Mouse (Mus musculus) heart, embryonic 15.5 days (tissue): ENCODE data around the gene Saysd1. TPM values are rescaled to one million over a fixed set of nuclear protein-coding genes. Genes with fewer than 3 reads are reported as not detected.

Experiments used
- ATAC-seq: fragments of 200-750 bp; cut with Nextera tagmentation; replicated peaks from 2 replicates; pipeline ENCODE4 v1.8.0; 2017; ENCODE audit warnings: low read depth, moderate TSS enrichment; ENCODE audit not compliant: insufficient number of reproducible peaks, insufficient read depth, low FRiP score
- H3K27ac ChIP-seq: fragments of 300-500 bp; sonication (generic); 2 replicates; pipeline ENCODE4 v1.5.1; 2015; ENCODE audit warnings: mild to moderate bottlenecking, inconsistent platforms
- H3K27me3 ChIP-seq: fragments of 300-500 bp; sonication (generic); 2 replicates; pipeline ENCODE4 v1.6.1; 2015; ENCODE audit warnings: inconsistent platforms
- H3K36me3 ChIP-seq: fragments of 300-500 bp; sonication (generic); 2 replicates; pipeline ENCODE4 v1.6.1; 2015; ENCODE audit warnings: mild to moderate bottlenecking, inconsistent platforms
- H3K4me1 ChIP-seq: fragments of 300-500 bp; sonication (generic); replicated peaks from 2 replicates; pipeline ENCODE4 v1.6.1; 2015; ENCODE audit warnings: inconsistent platforms
- H3K4me2 ChIP-seq: fragments of 300-500 bp; sonication (generic); 2 replicates; pipeline ENCODE4 v1.6.1; 2015; ENCODE audit warnings: inconsistent platforms, mild to moderate bottlenecking, moderate library complexity
- H3K4me3 ChIP-seq: fragments of 300-500 bp; sonication (generic); 2 replicates; pipeline ENCODE4 v1.5.1; 2015; ENCODE audit warnings: mild to moderate bottlenecking, inconsistent platforms
- H3K9ac ChIP-seq: fragments of 300-500 bp; sonication (generic); 2 replicates; pipeline ENCODE4 v1.6.1; 2015; ENCODE audit warnings: mild to moderate bottlenecking, inconsistent platforms
- H3K9me3 ChIP-seq: fragments of 300-500 bp; sonication (generic); replicated peaks from 2 replicates; pipeline ENCODE4 v1.6.1; 2016; ENCODE audit warnings: inconsistent platforms
- WGBS: fragments of 180-500 bp; shearing (Covaris S2); methylation state at CpG from one replicate; pipeline ENCODE4 v1.1.7; 2015; ENCODE audit warnings: mixed read lengths; 5-methylcytosine and 5-hydroxymethylcytosine counted together
- polyA plus RNA-seq: library from polyadenylated mRNA; unstranded; fragments of >200 nt; fragmentation: Nextera tagmentation; extraction: Ambion mirVana; gene quantifications from 2 replicates; pipeline ENCODE4 v1.2.1, GENCODE M21; 2015

The Saysd1 gene
- polyA plus RNA-seq, 1 experiment from 2014 or later, result 7.7 TPM

DNA sequence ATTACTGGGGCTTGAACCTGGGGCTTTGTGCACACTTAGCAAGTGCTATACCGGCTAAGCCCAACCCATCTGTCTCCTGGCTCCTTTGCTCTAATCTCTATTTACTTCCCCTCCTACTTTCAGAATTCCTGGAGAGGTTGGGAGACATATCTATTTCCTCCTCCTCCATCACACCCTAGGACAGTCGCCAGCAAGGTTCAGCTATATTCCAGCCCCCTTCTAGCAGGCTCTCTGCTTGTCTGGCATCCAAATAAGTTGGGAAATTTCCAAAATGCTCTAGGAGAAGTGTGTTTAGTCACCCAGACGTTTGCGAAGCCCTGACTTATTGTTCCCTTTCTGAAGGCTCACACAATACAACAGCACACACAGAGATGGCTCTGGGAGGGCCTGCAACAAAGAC, 35.1 kb downstream of the Saysd1 start:
- no peaks in the 10 kb centered on the region for H3K9me3 ChIP-seq
- no peaks in the 10 kb centered on the region for H3K27me3 ChIP-seq
- no peak overlapping the region for H3K27ac ChIP-seq
- ATAC-seq, result no peak
- H3K4me2 ChIP-seq, result no peak overlapping the region
- H3K4me3 ChIP-seq, result no peak overlapping the region
- no peak overlapping the region for H3K9ac ChIP-seq
- H3K36me3 ChIP-seq, result no peaks in the 10 kb centered on the region
- 32% methylated on average over 4 of the region's 4 CpGs for WGBS
- H3K4me1 ChIP-seq, result no peaks in the 10 kb centered on the region

- H3K9me3 ChIP-seq, result no peaks in the 10 kb centered on the region
- no peak overlapping the region for H3K4me3 ChIP-seq
- no peak overlapping the region for H3K9ac ChIP-seq
- no peak overlapping the region for H3K4me2 ChIP-seq
- H3K27ac ChIP-seq, result no peak overlapping the region
- H3K4me1 ChIP-seq, result no peaks in the 10 kb centered on the region
- H3K27me3 ChIP-seq, result no peaks in the 10 kb centered on the region
- H3K36me3 ChIP-seq, result no peaks in the 10 kb centered on the region
- no peak for ATAC-seq
- 25% methylated on average over 5 of the region's 5 CpGs for WGBS
These were observed 40.3 kb downstream of the Saysd1 start for GRCm38 (mm10) chr14:20098061-20098460.

DNA sequence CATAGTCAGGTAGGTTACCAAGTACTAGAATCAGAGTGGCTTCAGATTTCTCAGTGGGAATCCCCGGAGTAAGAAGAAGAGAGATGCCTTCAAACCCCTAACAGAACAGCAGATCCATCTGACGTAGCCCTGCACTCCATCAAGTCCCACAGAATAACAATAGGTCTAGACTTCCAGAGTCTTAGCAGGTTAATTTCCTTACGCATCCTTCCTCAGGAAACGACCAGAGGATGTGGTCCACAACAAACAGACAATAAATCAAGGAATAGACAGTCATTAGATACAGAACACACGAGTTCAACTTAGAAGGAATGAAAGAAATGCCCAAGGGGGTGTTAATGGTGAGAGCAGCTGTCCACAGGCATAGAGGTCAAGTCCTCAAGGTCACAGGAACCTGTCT, 43.4 kb downstream of the Saysd1 start:
- no peak for ATAC-seq
- 43% methylated on average over 5 of the region's 5 CpGs for WGBS
- H3K27ac ChIP-seq, result no peak overlapping the region
- no peaks in the 10 kb centered on the region for H3K36me3 ChIP-seq
- H3K4me2 ChIP-seq, result no peak overlapping the region
- H3K9ac ChIP-seq, result no peak overlapping the region
- no peaks in the 10 kb centered on the region for H3K4me1 ChIP-seq
- H3K9me3 ChIP-seq, result no peaks in the 10 kb centered on the region
- H3K27me3 ChIP-seq, result no peaks in the 10 kb centered on the region
- no peak overlapping the region for H3K4me3 ChIP-seq

DNA sequence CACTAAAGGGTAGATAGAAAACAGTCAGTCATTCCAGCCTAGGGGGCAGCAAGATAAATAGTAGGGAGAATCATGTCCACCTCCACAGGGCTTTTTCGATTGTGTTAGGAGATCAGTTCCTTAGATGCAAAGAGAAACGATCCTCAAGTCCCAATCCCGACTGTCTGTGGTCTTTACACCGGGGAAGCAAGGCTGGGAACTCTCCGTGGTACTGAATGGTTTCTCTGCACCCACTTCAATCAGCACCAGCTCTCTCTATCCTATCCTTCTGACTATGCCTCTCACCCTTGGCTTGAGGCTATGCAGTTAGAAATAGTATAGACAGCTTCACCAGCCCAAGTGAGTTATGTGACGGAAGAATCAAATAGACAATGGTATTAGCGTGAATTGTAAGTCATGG, 44.8 kb downstream of the Saysd1 start:
- no peaks in the 10 kb centered on the region for H3K4me1 ChIP-seq
- H3K36me3 ChIP-seq, result no peaks in the 10 kb centered on the region
- H3K9me3 ChIP-seq, result no peaks in the 10 kb centered on the region
- no peaks in the 10 kb centered on the region for H3K27me3 ChIP-seq
- H3K4me2 ChIP-seq, result no peak overlapping the region
- no peak for ATAC-seq
- no peak overlapping the region for H3K4me3 ChIP-seq
- 12% methylated on average over 7 of the region's 7 CpGs for WGBS
- no peak overlapping the region for H3K27ac ChIP-seq
- no peak overlapping the region for H3K9ac ChIP-seq

- Histone ChIP-seq H3K4me3 (no peak overlapping the region), H3K36me3 (no peaks in the 10 kb centered on the region), H3K9ac (no peak overlapping the region), H3K27ac (no peak overlapping the region), H3K9me3 (no peaks in the 10 kb centered on the region), H3K4me1 (peaks cover 17% of the 10 kb centered on the region), H3K4me2 (no peak overlapping the region), H3K27me3 (no peaks in the 10 kb centered on the region)
- ATAC-seq, result no peak
These were observed 54.0 kb downstream of the Saysd1 start for GRCm38 (mm10) chr14:20084335-20084734.

GRCm38 (mm10) chr14:20082536-20083325, 55.6 kb downstream of the Saysd1 start:
- Histone ChIP-seq H3K27me3 (no peaks in the 10 kb centered on the region), H3K4me3 (peak overlapping the region; percentile 64), H3K36me3 (no peaks in the 10 kb centered on the region), H3K9me3 (no peaks in the 10 kb centered on the region), H3K4me1 (peaks cover 17% of the 10 kb centered on the region), H3K4me2 (peak overlapping the region; percentile 75), H3K27ac (peak overlapping the region; percentile 95), H3K9ac (peak overlapping the region; percentile 66)
- peak; percentile 95 for ATAC-seq
- 1% methylated on average over 56 of the region's 56 CpGs for WGBS

DNA sequence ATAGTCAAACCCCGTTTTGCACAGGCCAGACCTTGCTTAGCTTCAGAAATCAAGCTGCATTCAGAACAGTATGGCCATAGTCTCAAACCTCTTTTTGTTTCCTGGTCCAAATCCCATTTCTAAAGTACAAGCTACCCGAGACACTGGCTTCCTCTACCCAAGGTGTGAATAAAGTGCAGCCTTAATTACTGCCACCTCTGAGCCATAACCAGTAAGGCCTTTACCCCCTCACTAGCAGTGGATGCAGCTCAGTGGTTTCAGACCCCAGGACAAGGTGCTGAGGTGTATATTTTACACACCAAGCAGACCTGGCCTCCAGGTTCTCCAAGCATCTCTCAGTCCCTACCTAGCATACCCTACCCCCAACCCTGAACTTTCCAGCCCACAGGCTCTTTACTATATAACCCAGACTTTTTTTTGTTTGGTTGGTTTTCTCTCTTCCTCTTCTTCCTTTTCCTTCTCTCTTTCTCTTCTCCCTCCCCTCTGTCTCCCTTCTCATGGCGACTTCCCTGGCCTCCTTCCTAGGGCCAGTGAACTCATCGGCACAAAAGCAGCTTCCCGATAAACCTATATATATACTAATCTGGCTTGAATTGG, 56.3 kb downstream of the Saysd1 start:
- no peak for ATAC-seq
- H3K9ac ChIP-seq, result peak overlapping the region; percentile 66; the same call in 1 of the 2 replicates

DNA sequence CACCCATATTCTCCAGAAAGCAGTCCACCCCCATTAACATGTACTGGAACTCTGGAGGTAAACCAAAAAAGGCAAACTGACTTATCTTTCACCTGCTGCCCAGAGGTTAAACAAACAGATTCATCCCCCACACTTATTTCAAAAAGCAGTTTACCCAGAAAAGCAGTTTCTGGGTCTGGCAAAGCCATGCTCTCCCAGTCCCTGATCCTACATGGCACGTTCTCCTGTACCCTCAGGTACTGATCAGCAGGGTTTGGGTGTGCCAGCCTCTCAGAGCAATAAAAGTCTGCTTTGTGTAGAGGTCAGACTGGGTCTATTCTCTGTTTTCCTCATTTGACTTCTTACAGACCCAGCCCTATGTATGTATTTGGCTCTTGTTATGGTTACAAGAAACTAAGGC, 57.2 kb downstream of the Saysd1 start:
- H3K9me3 ChIP-seq, result no peaks in the 10 kb centered on the region
- H3K27me3 ChIP-seq, result no peaks in the 10 kb centered on the region
- H3K4me1 ChIP-seq, result peaks cover 17% of the 10 kb centered on the region
- H3K4me3 ChIP-seq, result no peak overlapping the region
- no peak overlapping the region for H3K27ac ChIP-seq
- no peak for ATAC-seq
- no peak overlapping the region for H3K9ac ChIP-seq
- WGBS, result 74% methylated on average over 1 of the region's 1 CpGs
- H3K36me3 ChIP-seq, result no peaks in the 10 kb centered on the region
- no peak overlapping the region for H3K4me2 ChIP-seq

More for the DNA sequence above, 56.3 kb downstream of the Saysd1 start:
- H3K27ac ChIP-seq, result peak overlapping the region; percentile 95
- H3K4me3 ChIP-seq, result peak overlapping the region; percentile 64
- no peaks in the 10 kb centered on the region for H3K9me3 ChIP-seq
- peaks cover 17% of the 10 kb centered on the region for H3K4me1 ChIP-seq
- no peaks in the 10 kb centered on the region for H3K27me3 ChIP-seq
- peak overlapping the region; percentile 75 for H3K4me2 ChIP-seq
- no peaks in the 10 kb centered on the region for H3K36me3 ChIP-seq
- 71% methylated on average over 5 of the region's 5 CpGs for WGBS

- WGBS, result 75% methylated on average over 6 of the region's 6 CpGs
- no peak overlapping the region for H3K9ac ChIP-seq
- H3K4me3 ChIP-seq, result no peak overlapping the region
- no peak overlapping the region for H3K4me2 ChIP-seq
- no peaks in the 10 kb centered on the region for H3K27me3 ChIP-seq
- H3K27ac ChIP-seq, result no peak overlapping the region
- H3K4me1 ChIP-seq, result peaks cover 10% of the 10 kb centered on the region
- ATAC-seq, result no peak
- no peaks in the 10 kb centered on the region for H3K36me3 ChIP-seq
- H3K9me3 ChIP-seq, result no peaks in the 10 kb centered on the region
These were observed 61.2 kb downstream of the Saysd1 start for GRCm38 (mm10) chr14:20077181-20077580.

DNA sequence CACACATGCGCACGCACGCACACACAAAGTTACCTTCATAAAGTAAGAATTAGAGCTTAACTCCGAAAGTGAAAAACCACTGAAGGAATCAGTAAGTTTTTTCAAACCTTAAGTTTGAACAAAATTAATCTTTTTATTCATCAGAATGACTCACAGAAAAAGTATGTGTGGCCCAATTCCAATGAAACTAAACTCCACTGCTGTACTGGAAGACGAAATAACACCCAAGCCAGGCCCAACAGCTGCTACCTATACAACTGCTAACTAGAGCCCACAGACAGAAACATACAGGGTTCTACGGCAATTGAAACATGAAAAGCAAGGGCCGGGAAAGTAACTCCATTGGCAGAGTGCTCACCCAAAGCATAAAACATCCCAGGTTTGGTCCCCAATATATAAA, 62.8 kb downstream of the Saysd1 start:
- H3K4me3 ChIP-seq, result no peak overlapping the region
- H3K36me3 ChIP-seq, result no peaks in the 10 kb centered on the region
- no peak overlapping the region for H3K9ac ChIP-seq
- no peaks in the 10 kb centered on the region for H3K27me3 ChIP-seq
- no peak overlapping the region for H3K27ac ChIP-seq
- H3K9me3 ChIP-seq, result no peaks in the 10 kb centered on the region
- no peak for ATAC-seq
- H3K4me2 ChIP-seq, result no peak overlapping the region
- H3K4me1 ChIP-seq, result no peaks in the 10 kb centered on the region
- WGBS, result 84% methylated on average over 7 of the region's 7 CpGs

DNA sequence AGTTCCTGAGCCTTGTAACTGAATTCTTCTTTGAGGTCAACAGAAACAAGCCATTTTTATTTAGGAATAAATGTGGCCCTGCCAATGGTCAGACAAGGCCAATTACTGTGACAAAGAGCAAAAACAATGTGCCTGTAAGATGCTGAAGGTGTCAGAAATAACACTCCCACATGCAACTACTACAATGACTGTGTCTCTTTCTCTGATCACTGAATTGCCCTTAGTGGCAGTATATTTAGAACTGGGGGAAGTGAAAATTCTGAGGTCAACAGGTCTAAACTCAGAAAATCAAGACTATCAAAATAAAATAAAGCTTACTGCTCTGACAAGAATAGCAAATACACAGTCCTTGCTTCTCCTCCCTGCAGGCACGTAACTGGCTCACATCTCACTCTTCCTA, 63.6 kb downstream of the Saysd1 start:
- 57% methylated on average over 1 of the region's 1 CpGs for WGBS
- Histone ChIP-seq H3K27ac (no peak overlapping the region), H3K4me2 (no peak overlapping the region), H3K4me3 (no peak overlapping the region), H3K9ac (no peak overlapping the region), H3K9me3 (no peaks in the 10 kb centered on the region), H3K27me3 (no peaks in the 10 kb centered on the region), H3K4me1 (no peaks in the 10 kb centered on the region), H3K36me3 (no peaks in the 10 kb centered on the region)
- ATAC-seq, result no peak

DNA sequence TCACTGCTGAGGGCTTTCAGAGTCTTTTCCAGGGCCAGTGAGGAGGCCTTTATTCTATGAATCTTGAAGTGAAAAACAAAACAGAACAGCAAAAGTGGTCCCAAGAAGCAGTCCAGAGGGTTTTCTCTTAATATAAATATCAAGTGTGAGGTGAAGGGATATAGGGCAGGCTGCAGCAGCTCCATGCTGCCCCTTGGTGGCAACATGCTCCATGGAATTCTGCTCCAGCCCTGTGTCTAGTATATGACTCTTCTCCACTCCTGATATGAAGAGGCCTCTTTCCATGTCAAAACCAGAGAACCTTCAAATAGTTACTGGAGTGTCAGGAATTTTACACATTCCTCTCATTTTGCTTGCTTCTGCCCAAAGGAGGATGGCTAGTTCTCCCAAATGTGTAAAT, 67.7 kb downstream of the Saysd1 start:
- no peaks in the 10 kb centered on the region for H3K9me3 ChIP-seq
- H3K27me3 ChIP-seq, result no peaks in the 10 kb centered on the region; the same call in 1 of the 2 replicates
- no peaks in the 10 kb centered on the region for H3K36me3 ChIP-seq
- H3K4me1 ChIP-seq, result 0 out of 2 replicates have a peak, but pooled peaks cover 3% of the 10 kb centered on the region
- no peak overlapping the region for H3K9ac ChIP-seq
- no peak overlapping the region for H3K4me2 ChIP-seq
- H3K27ac ChIP-seq, result no peak overlapping the region
- no peak for ATAC-seq
- no peak overlapping the region for H3K4me3 ChIP-seq
